Mouse (Mus musculus): Measurements from ENCODE around the gene Frmd4a.

GRCm38 (mm10) chr2:4252541-4253291, 235.2 kb downstream of the Frmd4a start:
- no peak for TF ChIP-seq MAFK (IDR thresholded peaks at IDR 0.05; ENCODE audit: insufficient read depth, low read depth, low read length)
- no peak for TF ChIP-seq CHD2 (IDR thresholded peaks at IDR 0.05; ENCODE audit: low read depth, low read length)
- no peak for TF ChIP-seq HCFC1 (IDR thresholded peaks at IDR 0.05; ENCODE audit: borderline replicate concordance, insufficient read depth, low read length)

Measured in ES-E14 (cell line).